Mouse (Mus musculus) CH12.LX (cell line): ENCODE measurements at regions not wholly inside any gene's neighbourhood (a gene's known extent, or its start where the extent isn't known, plus 50 kb on each side); places are given as distances from the start of the nearest gene placed in this dataset.

ENCODE experiments used
- DNase-seq: peaks from one replicate; pipeline ENCODE4 v3.0.0-alpha.2; 2013; ENCODE audit errors: extremely low read depth
- H3K27ac ChIP-seq: 2 replicates; pipeline ENCODE4 v1.5.1; 2012; ENCODE audit warnings: low read depth, mild to moderate bottlenecking, control low read depth, moderate library complexity; ENCODE audit not compliant: insufficient read depth
- H3K27me3 ChIP-seq: replicated peaks from 2 replicates; pipeline ENCODE3; 2012; ENCODE audit warnings: inconsistent platforms
- H3K36me3 ChIP-seq, 2 experiments: replicated peaks in 1 of 2; 2 replicates each; pipeline versions ENCODE3 to v1.6.1; 2012; ENCODE audit warnings: inconsistent platforms in 1 of 2, low read length in 1 of 2, mild to moderate bottlenecking in 1 of 2, mixed read lengths in 1 of 2, moderate library complexity in 1 of 2; ENCODE audit not compliant: control insufficient read depth in 1 of 2, insufficient read depth in 1 of 2
- H3K4me1 ChIP-seq, 2 experiments: 2 replicates each; pipeline ENCODE4 v1.6.1; 2012; ENCODE audit warnings: inconsistent platforms in 1 of 2, moderate library complexity in 1 of 2; ENCODE audit not compliant: insufficient read depth in 2 of 2, control insufficient read depth in 1 of 2
- H3K4me2 ChIP-seq: 2 replicates; pipeline ENCODE4 v1.6.1; 2012; ENCODE audit warnings: low read depth, mild to moderate bottlenecking, control low read depth; ENCODE audit not compliant: poor library complexity, insufficient read depth, severe bottlenecking
- H3K4me3 ChIP-seq, 3 experiments: fragments of 150-350 bp in 1 of 3; sonication (generic) in 1 of 3; replicated peaks in 1 of 3; 2 replicates each; pipeline versions ENCODE3 to v1.5.1; 2011 to 2012; ENCODE audit warnings: low read depth in 2 of 3, low read length in 2 of 3, mild to moderate bottlenecking in 2 of 3, moderate library complexity in 2 of 3, control low read depth in 1 of 3, improper control_type of control experiment in 1 of 3, inconsistent platforms in 1 of 3, mixed read lengths in 1 of 3; ENCODE audit not compliant: poor library complexity in 1 of 3
- H3K79me2 ChIP-seq: replicated peaks from 2 replicates; pipeline ENCODE4 v1.6.1; 2012; ENCODE audit warnings: mild to moderate bottlenecking, moderate library complexity; ENCODE audit not compliant: control insufficient read depth, poor library complexity, insufficient read depth, severe bottlenecking; ENCODE audit errors: extremely low read depth
- H3K9ac ChIP-seq: 2 replicates; pipeline ENCODE4 v1.6.1; 2012; ENCODE audit warnings: low read depth, mild to moderate bottlenecking, control low read depth, moderate library complexity; ENCODE audit not compliant: insufficient read depth
- H3K9me3 ChIP-seq: replicated peaks from 2 replicates; pipeline ENCODE3; 2012; ENCODE audit warnings: low read length, inconsistent platforms, mixed read lengths
- CHD1 ChIP-seq: IDR thresholded peaks from 2 replicates; pipeline ENCODE4 v1.6.1; 2012; ENCODE audit warnings: low read depth, low read length, improper control_type of control experiment, inconsistent platforms
- CHD2 ChIP-seq: IDR thresholded peaks from 2 replicates; pipeline ENCODE4 v1.6.1; 2011; ENCODE audit warnings: low read length, improper control_type of control experiment
- CTCF ChIP-seq, 2 experiments: IDR thresholded peaks in 1 of 2; conservative IDR thresholded peaks in 1 of 2; 2 replicates each; pipeline ENCODE4 v1.5.1; 2011 to 2012; ENCODE audit warnings: low read depth in 2 of 2, low read length in 2 of 2, improper control_type of control experiment in 1 of 2, inconsistent platforms in 1 of 2, mild to moderate bottlenecking in 1 of 2, moderate library complexity in 1 of 2
- E2F4 ChIP-seq: IDR thresholded peaks from 2 replicates; pipeline ENCODE4 v1.6.1; 2011; ENCODE audit warnings: low read depth, low read length, improper control_type of control experiment; ENCODE audit not compliant: insufficient replicate concordance
- EP300 ChIP-seq: IDR thresholded peaks from 2 replicates; pipeline ENCODE4 v1.6.1; 2011; ENCODE audit warnings: low read length, improper control_type of control experiment
- ETS1 ChIP-seq: conservative IDR thresholded peaks from 2 replicates; pipeline ENCODE4 v1.6.1; 2012; ENCODE audit warnings: low read depth, mild to moderate bottlenecking, inconsistent platforms, low read length, improper control_type of control experiment, moderate library complexity
- HCFC1 ChIP-seq: IDR thresholded peaks from 2 replicates; pipeline ENCODE4 v1.6.1; 2012; ENCODE audit warnings: low read depth, mild to moderate bottlenecking, inconsistent platforms, low read length, improper control_type of control experiment
- IRF4 ChIP-seq: IDR thresholded peaks from 2 replicates; pipeline ENCODE4 v1.6.1; 2014; ENCODE audit warnings: low read depth, mild to moderate bottlenecking, inconsistent platforms, low read length, improper control_type of control experiment
- JUN ChIP-seq: IDR thresholded peaks from 2 replicates; pipeline ENCODE4 v1.6.1; 2011; ENCODE audit warnings: low read depth, mild to moderate bottlenecking, low read length, improper control_type of control experiment, moderate library complexity; ENCODE audit not compliant: insufficient read depth
- JUND ChIP-seq: conservative IDR thresholded peaks from 2 replicates; pipeline ENCODE4 v1.6.1; 2011; ENCODE audit warnings: low read depth, low read length, improper control_type of control experiment
- KAT2A ChIP-seq: IDR thresholded peaks from 2 replicates; pipeline ENCODE4 v1.6.1; 2012; ENCODE audit warnings: low read length, improper control_type of control experiment, inconsistent platforms; ENCODE audit not compliant: insufficient replicate concordance
- MAFK ChIP-seq: IDR thresholded peaks from 2 replicates; pipeline ENCODE4 v1.6.1; 2011; ENCODE audit warnings: low read length, improper control_type of control experiment; ENCODE audit not compliant: insufficient replicate concordance
- MAZ ChIP-seq: IDR thresholded peaks from 2 replicates; pipeline ENCODE4 v1.6.1; 2012; ENCODE audit warnings: low read depth, mild to moderate bottlenecking, inconsistent platforms, low read length, improper control_type of control experiment, moderate library complexity
- MEF2A ChIP-seq: IDR thresholded peaks from 2 replicates; pipeline ENCODE4 v1.6.1; 2014; ENCODE audit warnings: low read depth, mild to moderate bottlenecking, inconsistent platforms, low read length, improper control_type of control experiment, borderline replicate concordance
- MXI1 ChIP-seq: IDR thresholded peaks from 2 replicates; pipeline ENCODE4 v1.6.1; 2011; ENCODE audit warnings: mild to moderate bottlenecking, low read depth, low read length, improper control_type of control experiment
- MYC ChIP-seq: IDR thresholded peaks from 2 replicates; pipeline ENCODE4 v1.6.1; 2011; ENCODE audit warnings: low read depth, mild to moderate bottlenecking, improper control_type of control experiment, low read length
- NRF1 ChIP-seq: IDR thresholded peaks from 2 replicates; pipeline ENCODE4 v1.6.1; 2014; ENCODE audit warnings: low read depth, mild to moderate bottlenecking, inconsistent platforms, low read length, improper control_type of control experiment, moderate library complexity
- PAX5 ChIP-seq: IDR thresholded peaks from 2 replicates; pipeline ENCODE4 v1.6.1; 2012; ENCODE audit warnings: low read length, inconsistent platforms, mixed read lengths
- POLR2A ChIP-seq: IDR thresholded peaks from 2 replicates; pipeline ENCODE4 v1.6.1; 2011; ENCODE audit warnings: low read depth, mild to moderate bottlenecking, improper control_type of control experiment, low read length
- POLR2AphosphoS2 ChIP-seq: IDR thresholded peaks from 2 replicates; pipeline ENCODE4 v1.6.1; 2011; ENCODE audit warnings: low read depth, low read length, improper control_type of control experiment
- RAD21 ChIP-seq: IDR thresholded peaks from 2 replicates; pipeline ENCODE4 v1.6.1; 2011; ENCODE audit warnings: low read depth, mild to moderate bottlenecking, low read length, improper control_type of control experiment, moderate library complexity
- SIN3A ChIP-seq: IDR thresholded peaks from 2 replicates; pipeline ENCODE4 v1.6.1; 2012; ENCODE audit warnings: low read length, improper control_type of control experiment, inconsistent platforms
- SMC3 ChIP-seq: IDR thresholded peaks from 2 replicates; pipeline ENCODE4 v1.6.1; 2011; ENCODE audit warnings: low read depth, low read length, improper control_type of control experiment
- TBP ChIP-seq: conservative IDR thresholded peaks from 2 replicates; pipeline ENCODE4 v1.6.1; 2011; ENCODE audit warnings: low read depth, low read length, improper control_type of control experiment
- TCF12 ChIP-seq: IDR thresholded peaks from 2 replicates; pipeline ENCODE4 v1.6.1; 2014; ENCODE audit warnings: low read depth, mild to moderate bottlenecking, inconsistent platforms, low read length, improper control_type of control experiment
- USF1 ChIP-seq: IDR thresholded peaks from 2 replicates; pipeline ENCODE4 v1.6.1; 2014; ENCODE audit warnings: low read depth, mild to moderate bottlenecking, inconsistent platforms, low read length, improper control_type of control experiment
- USF2 ChIP-seq: conservative IDR thresholded peaks from 2 replicates; pipeline ENCODE4 v1.6.1; 2011; ENCODE audit warnings: low read depth, low read length, improper control_type of control experiment
- ZC3H11A ChIP-seq: IDR thresholded peaks from 2 replicates; pipeline ENCODE4 v1.6.1; 2012; ENCODE audit warnings: low read depth, mild to moderate bottlenecking, inconsistent platforms, low read length, improper control_type of control experiment
- ZMIZ1 ChIP-seq: IDR thresholded peaks from 2 replicates; pipeline ENCODE4 v1.6.1; 2012; ENCODE audit warnings: low read depth, mild to moderate bottlenecking, inconsistent platforms, low read length, improper control_type of control experiment
- ZNF384 ChIP-seq: IDR thresholded peaks from 2 replicates; pipeline ENCODE4 v1.6.1; 2012; ENCODE audit warnings: low read depth, low read length, improper control_type of control experiment, inconsistent platforms
- dilution Hi-C: fragments of 300-500 bp; cut with MboI; formaldehyde crosslinking; loops from 2 replicates; pipeline ENCODE4 v1.14.3; 2020; ENCODE audit warnings: low sequenced_read_pairs; ENCODE audit not compliant: extremely low pct_unique_long_range_greater_than_20kb, extremely low pct_ligation_motif_present
- in situ Hi-C: fragments of 300-500 bp; cut with MboI; formaldehyde crosslinking; loops from 3 replicates; pipeline ENCODE4 v1.14.3; 2019; ENCODE audit warnings: low sequenced_read_pairs, low pct_ligation_motif_present, low pct_unique_long_range_greater_than_20kb, mixed read lengths

- Histone ChIP-seq H3K27me3 (no peaks in the 10 kb centered on the region), H3K4me2 (no peak overlapping the region), H3K4me3 (no peak overlapping the region), H3K79me2 (no peaks in the 10 kb centered on the region), H3K4me1 (peaks cover 4 to 16% of the 10 kb centered on the region in 2 experiments; a peak in 2 of 4 replicates), H3K9me3 (no peaks in the 10 kb centered on the region), H3K36me3 (no peaks in the 10 kb centered on the region), H3K9ac (no peak overlapping the region), H3K27ac (no peak overlapping the region)
- no peak for DNase-seq
- no peak for TF ChIP-seq MXI1
- no peak for TF ChIP-seq USF2
- no peak for TF ChIP-seq HCFC1
- TF ChIP-seq SMC3, result no peak
- TF ChIP-seq ZNF384, result no peak
- TF ChIP-seq MYC, result no peak
- no peak for TF ChIP-seq NRF1
- no peak for TF ChIP-seq CHD1
- in situ Hi-C loops, result no loop called here
- dilution Hi-C loops, result no loop called here
Measured at GRCm38 (mm10) chr9:25409729-25410128, 71.6 kb upstream of the Eepd1 start.

- Histone ChIP-seq H3K79me2 (no peaks in the 10 kb centered on the region), H3K9me3 (no peaks in the 10 kb centered on the region), H3K4me3 (no peak overlapping the region), H3K27me3 (no peaks in the 10 kb centered on the region), H3K36me3 (no peaks in the 10 kb centered on the region), H3K9ac (no peak overlapping the region), H3K4me1 (peaks cover 4 to 19% of the 10 kb centered on the region in 2 experiments; a peak in 2 of 4 replicates), H3K4me2 (no peak overlapping the region), H3K27ac (no peak overlapping the region)
- in situ Hi-C loops, result no loop called here
- dilution Hi-C loops, result no loop called here
- peak; percentile 54 for DNase-seq
- TF ChIP-seq MAZ (no peak), JUN (no peak), HCFC1 (no peak), E2F4 (no peak), TBP (no peak), POLR2A (no peak), MAFK (no peak), USF1 (no peak), USF2 (no peak), ZC3H11A (no peak), KAT2A (no peak), MEF2A (peak; percentile 51), POLR2AphosphoS2 (no peak), MYC (no peak), ZMIZ1 (no peak), RAD21 (no peak), SMC3 (no peak), EP300 (peak; percentile 51; the same call in 1 of the 2 replicates), TCF12 (no peak), NRF1 (no peak), ETS1 (peak; percentile 52), CHD2 (no peak), IRF4 (peak; percentile 23; the same call in 1 of the 2 replicates), PAX5 (no peak), JUND (no peak), CTCF (conservative IDR thresholded peaks at IDR 0.05 in 1 of 2, IDR thresholded peaks at IDR 0.05 in 1 of 2; ENCODE audit: low read depth in 2 of 2, low read length in 2 of 2) (no peak), SIN3A (no peak), ZNF384 (no peak)
Measured at GRCm38 (mm10) chr9:25413873-25414272, 67.5 kb upstream of the Eepd1 start.
